Mouse (Mus musculus): ENCODE results near the gene Olfr1364.

Gene Olfr1364

DNA sequence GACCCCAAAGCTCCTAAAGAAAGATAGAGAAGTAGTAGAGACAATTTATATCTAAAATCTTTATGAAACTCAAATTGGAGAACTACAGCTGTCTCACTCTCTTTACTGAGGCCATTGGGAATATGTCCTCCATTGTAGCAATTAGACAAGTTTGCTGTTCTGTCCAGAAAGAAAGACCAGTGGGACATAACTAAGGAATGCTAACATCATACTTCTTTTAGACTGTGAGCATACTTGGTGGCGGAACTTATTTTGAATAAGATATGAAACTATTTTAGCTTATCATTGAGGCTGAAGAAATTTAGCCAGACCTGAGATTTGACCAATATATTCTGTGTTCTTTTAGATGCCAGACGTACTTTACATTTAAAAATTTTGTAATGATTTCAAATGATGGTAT lies at the start of gene Olfr1364:
TSS of gene Olfr1364 (minus strand) at position 101 of the 400 bp plus-strand sequence.
- no peak for DNase-seq (ENCODE audit: low read depth, low spot score)

DNA sequence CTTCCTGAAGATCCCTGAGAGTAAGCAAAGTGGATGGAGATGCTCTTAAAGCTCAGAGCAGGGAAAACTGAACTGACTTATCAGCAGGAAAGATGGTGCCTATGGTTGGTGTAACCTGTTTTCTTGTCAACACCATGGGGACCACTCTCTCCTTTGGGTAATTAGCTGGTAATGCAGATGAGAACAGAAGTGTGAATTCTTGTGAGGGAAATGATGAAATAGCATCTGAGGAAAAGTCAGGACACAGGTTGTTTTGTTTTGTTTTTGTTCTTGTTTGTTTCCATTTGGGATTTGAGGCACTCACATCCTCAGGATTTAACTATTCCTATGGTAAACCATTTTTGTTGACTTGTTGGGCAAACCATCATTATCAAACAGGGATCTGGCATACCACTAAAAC lies 32.4 kb upstream of the Olfr1364 start, which contains the start of gene Olfr1362:
TSS of gene Olfr1362 (minus strand) at position 101 of the 400 bp plus-strand sequence.
- no peak for DNase-seq (ENCODE audit: low read depth, low spot score)

DNA sequence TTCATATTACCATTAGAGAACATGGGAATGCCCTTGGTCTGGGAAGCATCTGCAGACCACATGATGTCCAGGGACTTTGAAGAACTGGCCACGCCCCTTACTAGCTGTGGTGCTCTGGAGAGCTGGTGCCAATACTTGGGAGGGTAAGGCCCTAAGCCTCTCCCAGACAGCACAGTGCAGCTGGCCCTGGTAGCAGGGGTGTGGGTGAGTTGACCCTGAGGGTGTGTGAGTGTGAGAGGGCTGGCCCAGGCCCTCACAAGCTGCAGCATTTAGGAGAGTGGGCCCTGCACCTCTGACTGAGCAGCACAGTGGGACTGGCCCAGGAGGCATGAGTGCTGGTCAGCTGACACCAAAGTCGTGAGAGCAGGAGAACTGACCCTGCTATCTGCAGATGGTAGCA lies 10.1 kb upstream of the Olfr1364 start:
- DNase-seq (ENCODE audit: low read depth, low spot score): no peak

DNA sequence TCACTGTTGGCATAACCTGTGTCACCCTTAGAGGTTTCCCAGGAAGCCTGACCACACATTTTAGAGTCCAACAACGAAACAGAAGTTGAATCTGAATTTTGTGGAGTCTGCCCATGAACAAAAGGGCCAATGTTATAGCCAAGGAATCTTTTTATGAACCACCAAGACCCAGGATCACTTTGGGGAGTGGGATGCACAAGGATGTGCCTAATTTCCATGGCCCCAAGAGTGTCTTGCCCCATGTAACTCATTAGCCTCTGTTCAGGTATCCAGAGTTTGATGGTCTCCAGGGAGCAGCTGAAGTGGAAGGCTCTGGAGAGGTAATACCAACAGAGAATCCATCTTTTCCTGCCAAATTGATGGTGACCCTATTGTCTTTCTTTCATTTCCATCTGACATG lies 21.8 kb downstream of the Olfr1364 start, which contains the start of gene Olfr1535:
TSS of gene Olfr1535 (minus strand) at position 101 of the 400 bp plus-strand sequence.
- no peak for DNase-seq (ENCODE audit: low read depth, low spot score)

DNA sequence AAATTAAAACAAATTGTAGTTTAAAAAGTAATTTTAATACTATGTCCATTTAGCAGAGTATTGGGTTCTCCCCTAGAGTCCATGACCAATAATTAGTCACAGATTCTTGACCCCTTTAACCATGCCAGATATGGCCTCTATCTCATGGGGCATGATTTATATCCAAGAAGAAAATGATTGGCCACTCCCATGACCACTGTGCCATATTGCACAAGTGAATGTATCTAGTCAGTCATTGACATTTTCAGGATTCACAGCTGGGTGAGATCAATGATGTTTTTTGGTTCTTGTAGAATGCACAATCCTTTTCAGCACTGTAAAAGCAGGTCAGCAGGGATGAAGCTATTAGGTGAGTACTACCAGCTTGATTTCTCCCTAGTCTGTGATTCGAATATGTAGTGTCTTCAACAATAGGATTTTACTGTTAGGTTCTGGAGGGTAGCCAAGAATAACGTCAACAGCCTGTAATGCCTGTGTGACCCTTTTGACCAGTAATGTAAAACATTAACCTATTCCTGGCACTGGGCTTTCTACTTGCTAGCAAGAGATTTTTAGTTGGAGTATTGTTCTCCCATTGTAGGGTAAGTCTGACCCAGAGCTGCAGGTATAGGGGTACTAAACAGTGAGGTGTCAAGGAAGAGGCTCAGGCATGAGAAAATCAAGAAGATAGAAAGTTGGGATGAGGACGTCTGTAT lies 31.0 kb downstream of the Olfr1364 start:
- no peak for DNase-seq (ENCODE audit: low read depth, low spot score)

DNA sequence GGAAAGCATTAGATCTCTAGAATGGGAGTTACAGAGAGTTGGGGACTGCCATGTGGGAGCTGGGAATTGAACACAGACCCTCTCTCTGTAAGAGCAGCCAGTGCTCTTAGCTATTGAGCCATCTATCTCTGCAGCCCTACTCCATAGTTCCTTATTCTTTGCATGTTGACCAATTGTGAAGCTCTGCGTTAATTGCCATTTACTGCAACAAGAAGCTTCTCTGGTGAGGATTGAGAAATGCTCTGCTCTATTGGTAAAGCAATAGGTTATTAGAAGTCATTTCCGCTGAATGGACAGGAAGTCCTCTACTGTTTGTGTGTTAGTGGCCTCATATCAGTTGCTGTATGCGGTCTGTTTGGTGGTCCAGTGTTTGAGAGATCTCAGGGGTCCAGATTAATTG lies 32.1 kb downstream of the Olfr1364 start:
- no peak for DNase-seq (ENCODE audit: low read depth, low spot score)

DNA sequence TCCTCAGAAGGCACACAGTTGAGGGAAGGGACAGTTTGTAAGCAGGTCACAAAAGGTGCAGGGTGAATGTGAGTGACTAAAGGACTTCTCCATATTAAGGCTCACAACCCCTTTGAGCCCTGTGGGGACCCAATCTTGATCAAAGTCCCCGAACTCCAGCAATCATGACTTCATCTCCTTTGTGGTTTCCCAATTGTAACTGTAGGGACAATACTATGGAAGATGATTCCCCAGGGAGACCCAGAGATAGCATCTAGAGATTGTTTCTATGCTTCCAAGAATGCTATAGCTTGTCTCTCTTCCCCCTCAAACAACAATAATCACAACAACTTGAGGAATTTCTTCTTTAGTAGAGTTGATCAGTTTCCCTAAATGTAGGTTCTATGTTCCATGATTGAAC lies 38.9 kb downstream of the Olfr1364 start, which contains the start of gene Olfr1366:
TSS of gene Olfr1366 (minus strand) at position 101 of the 400 bp plus-strand sequence.
- no peak for DNase-seq (ENCODE audit: low read depth, low spot score)

DNA sequence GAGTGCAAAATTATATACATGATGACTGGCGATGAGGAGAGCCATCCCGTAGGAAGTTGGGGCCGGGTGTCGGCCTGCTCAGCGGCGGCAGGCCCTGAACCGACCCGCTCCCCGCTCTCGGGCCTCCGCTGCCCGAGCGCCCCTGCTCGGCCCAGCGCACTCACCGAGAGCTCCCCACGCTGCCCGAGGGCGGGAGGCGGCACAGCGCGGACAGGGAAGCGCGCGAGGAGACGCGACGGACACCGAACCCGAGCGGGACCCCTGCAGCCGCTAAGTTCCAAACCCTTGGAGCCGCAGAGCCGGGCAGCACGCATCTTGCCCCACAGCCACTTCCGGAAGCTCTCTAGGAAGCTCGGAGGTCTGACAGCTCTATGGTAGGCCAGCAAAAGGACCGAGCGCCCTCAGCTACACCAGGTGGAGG lies 50.8 kb downstream of the Olfr1364 start, which contains the start of gene Zkscan8:
TSS of gene Zkscan8 (minus strand) at position 340 of the 421 bp plus-strand sequence.
- DNase-seq (ENCODE audit: low read depth, low spot score): peak; percentile 67

DNA sequence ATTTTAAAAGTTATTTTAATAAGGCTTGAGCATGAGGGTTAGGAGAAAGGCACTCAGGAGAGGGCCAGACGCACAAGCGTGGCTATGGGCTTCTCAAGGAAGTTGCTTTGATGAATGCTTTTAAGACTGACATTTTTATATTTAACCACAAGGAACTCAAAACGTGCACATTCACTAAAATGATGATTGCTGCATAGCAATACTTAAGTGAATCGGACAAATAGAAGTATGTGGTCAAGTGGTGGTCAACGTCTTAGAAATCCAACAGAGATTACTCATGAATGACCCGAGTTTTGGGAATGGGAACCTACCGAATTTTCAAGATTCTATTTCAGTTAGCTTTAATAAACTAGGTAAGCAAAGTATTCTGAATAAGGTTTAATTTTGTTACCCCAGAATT lies 51.4 kb downstream of the Olfr1364 start:
- no peak for DNase-seq (ENCODE audit: low read depth, low spot score)
